Mouse (Mus musculus): ENCODE data around the gene Fam183b.

- TF ChIP-seq GATA1 (IDR thresholded peaks at IDR 0.05; ENCODE audit: low read length) (no peak), TAL1 (IDR thresholded peaks at IDR 0.05; ENCODE audit: low read length) (no peak)
These were observed 45.2 kb upstream of the Fam183b start, which contains the start of gene Gm12258 for GRCm38 (mm10) chr11:58846919-58847461.

Measured in erythroblast, embryonic 14.5 days (primary cell).